Mouse (Mus musculus) embryo, embryonic 10.5 days (tissue): ENCODE results near the gene Stat6.

ENCODE experiments used
- DNase-seq: peaks from one replicate; pipeline ENCODE4 v3.0.0-alpha.2; 2015; ENCODE audit warnings: low spot score

The Stat6 gene

DNA sequence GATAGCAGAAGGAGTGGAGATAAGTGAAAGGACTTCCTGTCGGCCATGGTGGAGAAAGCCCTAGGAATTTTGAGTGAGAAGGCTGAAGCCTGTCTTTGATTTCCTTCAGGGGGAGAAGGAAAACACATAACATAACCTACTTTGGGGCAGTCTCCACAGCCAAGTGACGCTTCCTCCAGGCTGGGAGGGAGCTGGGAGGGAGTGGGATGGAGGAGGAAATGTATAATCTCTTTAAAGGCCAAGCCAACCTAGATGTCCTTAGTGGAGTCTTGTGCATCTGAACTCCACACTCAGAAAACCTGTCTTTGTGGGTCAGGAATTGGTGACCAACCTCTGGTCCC, 27.8 kb upstream of the Stat6 start:
- DNase-seq, result no peak

DNA sequence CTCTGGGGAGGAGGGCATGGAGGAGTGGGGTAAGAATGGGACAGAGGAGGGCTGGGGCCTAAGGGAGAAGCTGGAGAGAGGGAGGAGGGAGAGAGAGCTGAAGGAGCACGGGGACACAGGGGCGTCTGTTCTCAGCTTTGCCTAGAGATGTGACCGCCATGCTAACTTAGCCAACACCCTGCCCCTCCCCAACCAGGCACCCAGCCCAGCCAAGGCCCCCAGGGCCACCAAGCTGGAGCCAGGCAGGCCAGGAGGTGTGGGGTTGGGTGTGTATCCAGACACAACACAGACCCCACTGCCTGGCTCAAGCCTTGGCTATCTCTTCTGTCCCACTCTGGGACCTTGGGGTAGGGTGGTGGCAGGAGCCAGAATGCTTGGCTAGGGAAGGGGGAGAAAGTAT, 27.2 kb upstream of the Stat6 start:
- no peak for DNase-seq

DNA sequence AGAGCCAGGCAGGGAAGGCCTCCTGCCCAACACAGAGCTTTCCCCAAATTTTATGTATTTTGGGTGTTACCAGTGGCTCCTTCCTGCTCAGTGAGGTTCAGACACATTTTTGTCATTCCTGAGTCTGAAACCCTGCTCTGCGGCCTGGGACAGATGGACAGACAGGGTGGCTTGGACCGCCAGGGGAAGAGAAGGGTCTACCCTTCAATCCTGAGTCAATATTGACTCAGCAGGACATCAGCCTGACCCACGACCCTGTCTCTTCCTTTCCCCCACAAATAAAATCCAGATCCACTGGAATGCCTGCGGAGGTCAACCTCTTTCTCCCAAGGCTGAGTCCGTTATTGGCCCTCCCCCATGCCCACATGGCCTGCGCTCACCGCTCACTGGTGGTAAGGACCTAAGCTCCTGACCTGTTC, 26.5 kb upstream of the Stat6 start:
- peak; percentile 67 for DNase-seq

DNA sequence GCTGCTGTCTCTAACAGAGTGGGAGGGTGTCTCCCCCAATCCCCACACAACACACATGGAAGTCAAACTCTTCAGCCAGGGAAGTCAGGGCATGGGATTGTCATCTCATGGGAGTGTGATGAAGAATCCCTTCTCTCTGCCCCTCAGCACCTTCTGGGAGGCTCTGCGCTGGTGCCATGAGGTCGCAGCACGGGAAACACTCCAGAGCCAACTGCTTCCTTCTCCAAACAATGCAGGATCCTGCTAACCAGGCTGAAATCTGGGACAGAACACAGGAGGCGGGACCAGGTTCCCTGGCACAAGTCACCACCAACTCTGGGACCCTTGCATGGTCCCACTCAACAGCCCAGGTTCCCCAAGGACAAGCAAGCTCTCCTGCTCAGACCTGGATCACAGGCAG, 25.5 kb upstream of the Stat6 start:
- no peak for DNase-seq

DNA sequence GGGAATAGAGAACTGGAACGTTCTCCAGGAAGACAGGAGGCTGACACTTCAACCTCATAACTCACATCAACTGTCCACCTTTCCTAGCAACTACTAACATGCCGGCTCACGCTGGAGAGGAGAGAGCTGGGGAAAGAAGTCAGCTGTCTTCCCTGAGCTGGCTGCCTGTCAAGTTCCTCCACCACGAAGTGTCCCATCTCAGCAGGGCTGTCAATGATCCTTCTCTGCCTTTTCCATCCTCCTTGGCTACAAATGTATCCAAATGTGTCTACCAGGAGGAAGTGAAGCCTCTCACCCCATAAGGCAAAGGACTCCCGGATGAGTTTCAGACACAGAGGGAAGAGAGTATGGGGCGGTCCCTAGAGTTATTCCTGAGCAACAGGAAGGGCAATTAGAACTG, 24.6 kb upstream of the Stat6 start:
- no peak for DNase-seq

DNA sequence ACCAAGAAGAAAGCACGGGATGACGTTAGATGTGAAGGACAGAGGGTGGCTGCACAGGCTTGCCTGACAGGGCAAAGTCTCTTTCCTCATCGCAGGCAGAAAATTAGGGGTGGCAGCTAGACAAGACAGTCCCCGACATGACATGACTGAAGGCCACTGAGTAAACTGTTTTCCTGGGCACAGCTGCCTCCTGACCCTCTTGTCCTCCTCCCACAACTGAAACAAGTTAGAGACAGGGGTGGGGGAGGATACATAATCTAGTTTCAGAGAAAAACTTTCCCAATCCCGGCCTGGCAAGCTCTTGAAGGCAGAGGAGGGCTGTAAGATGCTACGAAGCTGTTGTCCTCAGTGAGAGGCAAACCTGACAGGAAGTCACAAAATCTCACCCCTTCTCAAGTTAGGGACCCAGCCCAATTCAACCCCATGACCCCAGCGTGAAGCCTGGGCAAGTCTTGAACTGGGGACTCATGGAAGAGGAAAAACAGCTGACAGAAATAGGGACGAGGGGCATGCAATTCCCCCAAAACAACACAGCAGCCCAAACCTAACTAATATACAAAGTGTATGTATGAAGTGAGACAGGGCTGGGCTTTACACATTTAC, 23.6 kb upstream of the Stat6 start:
- DNase-seq, result no peak

DNA sequence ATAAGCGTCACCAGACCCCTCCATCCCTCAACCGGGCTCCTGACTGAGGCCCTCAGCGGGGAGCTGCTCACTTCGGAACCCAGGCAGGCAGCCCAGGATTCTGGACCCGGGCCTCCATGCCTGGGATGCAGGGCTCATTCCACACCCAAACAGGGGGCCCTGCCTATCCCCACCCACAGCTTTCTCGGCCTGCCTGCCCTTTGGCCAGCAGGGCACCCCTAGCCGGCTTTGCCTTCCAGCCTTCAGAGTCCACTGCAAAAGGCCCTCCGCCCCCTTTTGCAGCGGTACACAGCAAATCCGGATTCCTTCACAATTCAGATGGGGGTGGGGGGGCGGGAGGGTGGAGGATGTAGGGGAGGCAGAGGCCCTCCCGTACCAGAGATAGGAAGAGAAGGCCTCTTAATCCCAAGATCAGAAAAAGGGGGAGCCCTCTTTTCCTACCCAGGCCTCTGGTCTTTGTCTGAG, 22.8 kb upstream of the Stat6 start:
- peak; percentile 67 for DNase-seq

DNA sequence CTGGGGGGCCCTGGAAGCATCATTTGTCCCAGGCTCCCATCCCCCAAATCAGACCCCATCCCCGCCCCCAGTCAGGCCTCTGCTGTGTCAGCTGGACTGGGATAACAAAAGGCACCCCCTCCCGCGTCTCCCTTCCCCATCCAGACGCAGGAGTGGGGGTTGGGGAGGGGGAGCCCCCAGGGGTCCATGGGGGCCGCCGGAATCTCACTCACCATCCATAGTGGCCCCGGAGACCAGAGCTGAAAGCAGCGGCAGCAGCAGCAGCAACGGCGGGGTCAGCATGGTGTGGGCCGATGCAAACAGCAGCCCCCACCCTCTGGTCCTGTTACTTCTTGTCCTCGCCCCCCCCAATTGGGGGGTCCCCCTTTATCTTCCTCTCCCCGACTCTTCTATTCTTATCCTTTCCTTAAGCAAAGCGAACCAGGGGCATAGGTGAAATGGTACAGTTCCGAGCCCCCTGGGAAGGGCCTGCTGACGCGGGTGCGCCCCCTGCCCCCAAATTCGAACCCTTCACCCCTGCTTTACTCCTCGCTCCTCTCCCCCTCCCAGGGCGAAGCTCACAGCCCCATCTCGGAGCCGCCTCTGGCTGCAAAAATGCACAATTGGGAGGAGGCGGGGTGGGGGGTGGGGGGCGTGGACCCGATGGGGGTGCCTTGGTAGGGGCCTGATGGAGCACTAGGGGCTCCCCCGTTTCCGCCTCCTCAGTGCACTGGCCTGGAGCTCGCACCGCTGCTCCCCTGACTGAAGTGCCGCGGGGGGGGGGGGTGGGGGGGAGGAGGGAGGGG, 22.2 kb upstream of the Stat6 start, which contains the start of gene Lrp1:
TSS of gene Lrp1 (minus strand) at position 743 of the 785 bp plus-strand sequence.
- peak; percentile 76 for DNase-seq

DNA sequence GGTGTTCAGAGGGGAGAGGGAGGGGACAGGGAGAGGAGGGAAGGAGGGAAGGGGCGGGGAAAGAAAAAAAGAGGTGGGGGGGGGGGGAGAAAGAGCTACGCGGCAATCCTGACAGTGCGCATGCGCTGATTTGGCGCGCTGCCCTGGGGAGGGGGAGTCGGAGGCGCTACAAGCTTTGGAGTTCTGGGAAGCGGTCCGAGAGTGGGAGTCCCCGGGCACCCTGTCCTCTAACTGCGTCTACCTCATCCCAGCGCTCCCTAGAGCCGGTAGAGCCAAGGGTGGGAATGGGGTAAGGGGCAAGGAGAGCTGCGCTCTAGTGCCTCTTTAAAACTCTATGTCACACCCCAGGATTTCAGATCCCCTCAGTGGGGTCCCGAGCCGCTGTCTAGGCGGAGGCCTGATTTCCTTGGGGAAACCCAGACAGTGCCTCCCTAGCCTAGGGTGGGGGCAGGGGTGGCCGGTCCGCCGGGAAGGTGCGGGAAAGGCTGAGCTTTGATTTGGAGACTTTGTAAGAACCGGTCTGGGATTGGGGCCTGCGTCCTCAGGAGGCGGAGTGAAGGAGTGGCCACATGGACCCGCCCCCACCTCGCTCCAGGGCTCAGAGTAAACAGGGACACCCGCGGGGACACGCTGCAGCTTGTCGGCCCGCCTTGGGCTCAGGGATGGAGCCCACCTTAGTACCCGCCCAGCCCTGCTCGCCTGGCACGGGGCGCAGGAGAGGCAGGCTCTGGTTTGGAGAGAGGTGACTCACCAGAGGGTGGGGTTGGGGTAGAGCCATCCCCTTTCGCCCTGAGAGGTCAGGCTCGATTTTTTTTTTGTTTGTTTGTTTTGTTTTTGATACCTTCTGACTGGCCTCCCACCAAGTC, 21.4 kb upstream of the Stat6 start:
- peak; percentile 93 for DNase-seq

DNA sequence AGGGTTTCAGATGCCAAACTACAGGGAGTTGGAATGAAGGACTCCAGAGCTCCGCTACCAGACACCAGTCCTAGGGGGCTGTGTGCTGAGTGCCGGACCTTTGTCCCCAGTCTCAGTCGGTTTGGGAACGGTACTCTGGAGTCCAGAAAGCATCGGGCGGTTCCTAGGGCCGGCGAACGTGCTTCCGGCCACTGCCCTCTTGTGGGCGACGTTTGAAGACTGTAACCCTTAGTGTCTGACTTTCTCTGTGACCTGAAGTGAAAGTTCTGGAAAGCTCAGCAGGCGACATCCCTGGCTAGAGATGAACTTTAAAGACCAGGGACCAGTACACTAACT, 20.8 kb upstream of the Stat6 start:
- peak; percentile 84 for DNase-seq

DNA sequence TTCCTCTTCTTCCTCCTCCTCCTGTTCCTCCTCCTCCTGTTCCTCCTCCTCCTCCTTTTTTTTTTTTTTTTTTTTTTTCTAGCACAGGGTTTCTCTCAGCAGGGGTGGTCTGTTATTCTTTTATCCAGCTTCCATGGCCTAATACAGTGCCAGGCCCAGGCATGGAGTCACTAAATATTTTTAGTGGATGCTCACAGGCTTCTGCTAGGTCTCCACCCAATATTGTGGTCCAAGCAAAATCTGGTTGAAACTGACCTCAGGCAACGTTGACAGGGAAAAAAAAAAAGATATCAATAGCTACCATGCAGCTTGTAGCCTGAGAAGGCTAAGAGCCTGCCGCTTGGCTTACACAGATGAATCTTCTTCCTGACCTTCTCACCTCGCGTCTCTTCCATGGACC, 20.1 kb upstream of the Stat6 start:
- DNase-seq, result no peak

DNA sequence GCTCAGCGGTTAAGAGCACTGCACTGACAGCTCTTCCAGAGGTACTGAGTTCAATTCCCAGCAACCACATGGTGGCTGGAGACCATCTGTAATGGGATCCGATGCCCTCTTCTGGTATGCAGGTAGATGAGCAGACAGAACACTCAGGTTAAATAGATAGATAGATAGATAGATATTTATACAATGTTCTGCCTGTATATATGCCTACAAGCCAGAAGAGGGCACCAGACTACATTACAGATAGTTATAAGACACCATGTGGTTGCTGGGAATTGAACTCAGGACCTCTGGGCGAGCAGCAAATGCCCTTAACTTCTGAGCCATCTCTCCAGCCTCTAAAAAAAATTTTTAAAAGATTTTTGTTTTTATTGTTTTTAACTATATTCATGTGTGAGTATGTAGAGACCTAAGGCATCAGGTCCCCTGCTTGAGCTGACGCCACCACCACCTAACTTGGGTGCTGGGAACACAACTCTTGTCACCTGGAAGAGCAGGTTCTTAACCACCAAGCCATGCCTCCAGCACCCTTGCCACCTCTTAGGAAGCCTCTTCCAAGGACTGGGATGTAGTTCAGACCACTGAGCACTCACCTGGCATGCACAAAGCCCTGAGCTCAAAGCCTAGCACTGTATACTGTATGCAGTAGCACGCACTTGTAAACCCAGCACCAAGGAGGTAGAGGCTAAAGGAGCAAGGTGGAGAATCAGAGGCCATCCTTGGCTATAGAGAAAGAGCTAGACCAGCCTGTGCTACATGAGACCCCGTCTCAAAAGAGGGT, 19.2 kb upstream of the Stat6 start:
- DNase-seq, result no peak

DNA sequence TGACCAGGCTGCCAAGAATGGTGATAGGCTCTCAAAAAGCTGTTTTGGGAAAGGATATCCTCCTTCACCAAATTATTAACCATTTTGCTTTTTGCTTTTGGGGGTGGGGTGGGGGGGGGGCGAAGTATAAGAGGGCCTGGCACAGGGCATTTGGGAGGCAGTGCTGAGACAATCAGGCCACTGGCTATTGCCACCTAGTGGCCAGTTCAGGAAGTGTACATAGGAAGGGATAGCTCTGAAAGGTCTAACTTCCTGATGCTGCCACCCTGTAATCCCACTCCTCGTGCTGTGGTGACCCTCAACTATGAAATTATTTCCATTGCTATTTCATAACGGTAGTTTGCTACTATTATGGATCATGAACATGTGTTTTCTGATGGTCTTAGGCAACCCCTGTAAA, 16.4 kb upstream of the Stat6 start:
- DNase-seq, result peak; percentile 23

DNA sequence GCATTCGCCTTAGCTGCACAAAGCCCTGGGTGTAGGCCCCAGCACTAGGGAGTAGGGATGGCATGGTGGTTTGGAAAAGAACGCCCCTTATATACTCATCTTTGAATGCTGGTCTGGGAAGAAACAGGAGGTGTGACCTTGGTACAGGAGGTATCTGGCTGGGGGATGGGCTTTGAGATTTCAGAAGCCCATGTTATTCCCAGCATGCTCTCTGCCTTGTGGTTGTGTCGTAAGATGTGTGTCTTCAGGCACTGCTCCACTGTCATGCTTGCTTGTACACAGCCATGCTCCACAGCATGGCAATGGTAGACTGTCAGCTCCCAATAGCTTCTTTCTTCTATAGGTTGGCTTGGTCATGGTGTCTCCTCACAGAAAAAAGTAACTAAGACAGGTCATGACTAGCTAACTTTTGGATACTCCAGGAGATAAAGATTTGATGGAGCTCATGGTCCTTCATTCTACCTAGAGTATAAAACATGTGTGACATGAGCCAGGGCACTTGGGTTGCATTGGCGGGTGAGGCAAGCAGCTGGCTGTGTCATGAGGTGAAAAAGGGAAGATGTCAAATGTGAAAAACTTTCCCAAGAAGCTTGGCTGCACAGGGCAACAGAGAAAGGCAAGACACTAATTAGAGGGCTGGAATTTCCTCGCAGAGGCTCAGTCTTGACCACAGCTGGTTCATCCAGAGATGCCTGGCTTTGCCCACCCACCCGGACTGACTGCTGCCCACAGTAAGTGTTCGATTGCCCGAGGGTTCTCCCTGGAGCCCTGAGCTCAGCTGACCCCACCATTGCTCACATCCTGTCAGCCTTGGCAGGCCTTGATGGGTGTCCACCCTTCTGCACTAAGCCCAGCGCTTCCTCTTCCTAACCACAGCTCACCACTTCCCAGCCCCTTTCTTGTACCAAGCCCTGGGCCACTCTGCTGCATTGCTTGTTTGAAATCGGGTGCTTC, 11.2 kb upstream of the Stat6 start:
- DNase-seq, result no peak

DNA sequence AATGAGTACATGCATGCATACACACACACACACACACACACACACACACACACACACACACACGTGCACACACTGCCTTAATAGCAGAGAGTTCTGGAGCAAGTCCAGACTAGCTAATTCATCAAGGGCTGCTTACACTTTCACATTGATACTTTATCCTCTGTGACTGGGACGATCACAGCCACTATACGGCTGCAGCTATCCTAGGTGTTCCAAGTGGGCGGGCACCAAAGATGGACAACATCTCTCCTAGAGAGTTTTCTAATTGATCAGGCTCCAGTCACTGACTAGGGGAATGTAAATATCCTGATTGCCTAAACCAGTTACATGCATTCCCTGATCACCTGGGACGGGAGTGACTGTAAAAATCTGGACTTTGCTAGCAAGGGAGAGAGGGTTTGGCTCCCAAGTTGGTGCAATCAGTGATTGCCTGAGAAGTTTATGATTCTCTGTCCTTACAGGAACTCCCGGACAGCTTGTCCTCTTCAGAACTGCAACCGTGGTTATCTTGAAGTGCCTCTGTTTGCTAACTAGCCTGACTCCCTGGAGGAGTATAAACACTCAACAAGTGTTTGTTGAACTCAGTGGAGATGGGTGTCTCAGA, 10.0 kb upstream of the Stat6 start:
- DNase-seq, result no peak

DNA sequence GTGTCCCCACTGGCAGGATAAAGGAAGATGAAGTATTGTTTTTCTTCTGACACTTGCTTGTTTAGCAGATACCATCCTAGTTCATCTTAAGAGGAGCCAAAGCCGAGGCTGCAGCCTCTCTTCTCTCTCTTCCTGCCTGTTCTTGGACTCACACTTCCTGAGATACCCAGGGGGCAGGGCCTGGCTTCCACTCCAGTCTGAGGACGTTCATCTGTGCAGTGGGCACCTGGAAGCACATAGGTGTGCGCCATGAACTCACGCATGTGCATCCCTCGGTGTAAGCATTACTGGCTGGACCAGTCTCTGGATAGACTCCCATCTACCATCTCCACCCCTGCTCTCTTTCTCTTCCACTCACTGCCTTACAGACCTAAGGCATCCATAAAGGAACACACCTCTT, 2.4 kb upstream of the Stat6 start:
- DNase-seq, result no peak

DNA sequence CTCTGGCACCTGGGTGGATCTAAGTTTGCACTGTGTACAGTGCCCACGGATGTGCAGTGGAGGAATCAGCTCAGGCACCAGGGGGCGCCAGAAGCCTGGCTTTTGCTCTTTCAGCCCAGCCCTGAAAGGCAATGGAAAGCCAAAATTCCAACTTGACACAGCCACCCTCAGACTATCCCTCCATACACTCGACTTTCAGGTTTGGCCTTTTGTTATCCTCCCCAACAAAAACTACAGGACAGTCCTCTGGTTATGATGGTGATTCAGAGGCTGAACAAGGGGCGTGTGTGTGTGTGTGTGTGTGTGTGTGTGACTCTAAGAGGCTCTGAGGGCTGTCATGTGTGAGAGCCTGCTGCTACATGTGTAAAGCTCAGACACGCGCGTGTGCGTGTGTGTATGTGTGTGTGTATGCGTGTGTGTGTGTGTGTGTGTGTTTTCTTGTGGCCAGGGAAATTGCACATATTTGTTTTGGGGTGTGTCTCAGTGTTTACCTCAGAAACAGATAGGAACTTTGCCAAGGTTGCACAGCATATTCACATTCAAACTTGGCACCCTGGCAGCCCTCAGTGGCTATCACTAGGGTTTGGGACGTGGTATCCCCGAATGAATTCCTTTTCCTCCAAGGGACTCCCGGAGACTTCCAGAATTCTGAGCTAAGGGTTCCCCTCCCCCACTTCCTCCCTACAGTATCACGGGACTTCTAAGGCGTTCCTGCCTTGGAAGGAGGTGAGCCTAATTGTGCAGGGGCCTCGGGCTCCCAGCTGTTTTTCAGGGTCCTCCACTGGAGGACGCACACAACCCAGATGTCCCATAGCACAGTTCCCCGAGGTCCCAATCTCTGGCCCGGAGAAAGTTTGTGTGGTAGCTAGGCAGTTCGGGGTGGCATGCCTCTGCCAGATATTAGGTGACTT, 670 bp upstream of the Stat6 start:
- DNase-seq, result peak; percentile 91

DNA sequence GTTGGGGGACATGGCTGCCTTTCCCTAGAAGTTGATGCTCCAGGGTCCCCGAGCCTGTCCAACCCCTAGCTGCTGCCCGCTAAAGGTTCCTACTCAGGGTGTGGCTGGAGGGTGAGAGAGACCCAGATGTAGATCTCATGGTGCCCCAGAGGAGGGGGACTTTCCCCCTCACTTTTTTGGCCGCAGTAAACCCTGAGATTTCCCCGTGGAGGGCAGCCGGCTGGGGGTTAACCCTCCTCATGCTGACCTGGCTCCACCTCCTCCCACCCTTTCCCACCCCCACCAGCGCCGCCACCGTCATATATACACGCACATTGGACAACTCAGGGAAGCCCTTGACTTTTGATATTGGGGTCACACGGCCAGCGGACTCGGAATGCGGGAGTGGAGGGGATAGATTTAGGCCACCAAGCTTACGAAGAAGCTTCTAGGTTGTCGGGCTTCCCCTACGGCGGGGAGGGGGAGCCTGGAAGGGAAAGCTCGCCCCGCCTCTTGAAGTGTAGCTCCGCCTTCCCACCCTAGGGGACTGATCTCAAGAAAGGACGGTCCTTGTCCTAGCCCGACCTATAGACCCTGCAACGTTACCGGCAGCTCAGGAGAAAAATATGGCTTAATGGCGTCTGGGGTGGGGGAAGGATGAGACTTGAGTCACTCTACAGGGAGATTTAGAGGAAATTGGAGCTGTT, 910 bp downstream of the Stat6 start:
- peak; percentile 86 for DNase-seq

DNA sequence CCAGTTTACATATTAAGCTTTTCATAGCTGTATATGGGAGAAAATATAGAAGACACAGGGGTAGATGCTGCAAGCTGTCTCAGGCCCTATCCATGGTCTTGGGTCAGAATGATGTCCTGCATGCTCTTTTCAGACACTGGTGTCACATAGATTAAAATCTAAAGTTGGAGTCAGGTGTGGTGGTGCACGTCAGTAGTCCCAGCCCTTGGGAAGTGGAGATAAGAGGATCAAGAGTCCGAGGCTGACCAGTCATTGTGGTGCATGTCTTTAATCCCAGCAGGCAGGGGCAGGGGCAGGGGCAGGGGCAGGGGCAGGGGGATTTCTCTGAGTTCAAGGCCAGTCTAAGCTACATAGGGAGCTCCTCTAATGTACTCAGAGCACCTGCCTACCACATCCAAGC, 3.0 kb downstream of the Stat6 start:
- no peak for DNase-seq
